Mouse (Mus musculus) urinary bladder, adult 2 months (tissue): ENCODE measurements around the gene Hspb1. TPM values are rescaled to one million over a fixed set of nuclear protein-coding genes. Genes with fewer than 3 reads are reported as not detected.

Experiments
- DNase-seq: peaks from one replicate; pipeline ENCODE4 v3.0.0; 2022; ENCODE audit warnings: low spot score
- polyA plus RNA-seq: library from polyadenylated mRNA; depleted of rRNA; stranded (reverse); fragments of >200 nt; gene quantifications from 2 replicates; pipeline ENCODE4 v1.2.3, GENCODE M21; 2012

The Hspb1 gene
- polyA plus RNA-seq, 1 experiment, result 816 TPM

- no peak for DNase-seq
Observed at GRCm38 (mm10) chr5:135911633-135912220, 24.0 kb downstream of the Hspb1 start.

DNA sequence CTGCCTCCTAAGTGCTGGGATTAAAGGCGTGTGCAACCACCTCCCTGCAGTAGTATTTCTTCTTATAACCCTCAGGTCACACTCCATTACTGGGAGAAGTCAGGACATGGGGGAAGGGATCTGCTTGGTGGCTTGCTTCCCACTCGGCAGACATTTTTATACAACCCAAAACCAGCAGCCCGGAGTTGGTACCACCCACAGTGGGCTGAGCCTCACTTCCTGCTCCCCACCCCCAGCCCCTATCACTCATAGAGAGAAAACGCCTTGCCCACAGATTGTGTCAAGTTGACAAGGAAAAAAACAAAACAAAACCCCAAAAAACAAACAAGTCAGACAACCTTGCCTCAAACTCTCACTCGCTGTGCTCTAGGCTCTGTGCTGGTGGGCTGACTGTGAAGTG, 25.5 kb downstream of the Hspb1 start:
- DNase-seq, result no peak

GRCm38 (mm10) chr5:135914156-135914555, 26.4 kb downstream of the Hspb1 start:
- no peak for DNase-seq

- no peak for DNase-seq
Observed at GRCm38 (mm10) chr5:135916051-135916565, 28.4 kb downstream of the Hspb1 start.

GRCm38 (mm10) chr5:135916601-135917000, 28.9 kb downstream of the Hspb1 start:
- no peak for DNase-seq

DNA sequence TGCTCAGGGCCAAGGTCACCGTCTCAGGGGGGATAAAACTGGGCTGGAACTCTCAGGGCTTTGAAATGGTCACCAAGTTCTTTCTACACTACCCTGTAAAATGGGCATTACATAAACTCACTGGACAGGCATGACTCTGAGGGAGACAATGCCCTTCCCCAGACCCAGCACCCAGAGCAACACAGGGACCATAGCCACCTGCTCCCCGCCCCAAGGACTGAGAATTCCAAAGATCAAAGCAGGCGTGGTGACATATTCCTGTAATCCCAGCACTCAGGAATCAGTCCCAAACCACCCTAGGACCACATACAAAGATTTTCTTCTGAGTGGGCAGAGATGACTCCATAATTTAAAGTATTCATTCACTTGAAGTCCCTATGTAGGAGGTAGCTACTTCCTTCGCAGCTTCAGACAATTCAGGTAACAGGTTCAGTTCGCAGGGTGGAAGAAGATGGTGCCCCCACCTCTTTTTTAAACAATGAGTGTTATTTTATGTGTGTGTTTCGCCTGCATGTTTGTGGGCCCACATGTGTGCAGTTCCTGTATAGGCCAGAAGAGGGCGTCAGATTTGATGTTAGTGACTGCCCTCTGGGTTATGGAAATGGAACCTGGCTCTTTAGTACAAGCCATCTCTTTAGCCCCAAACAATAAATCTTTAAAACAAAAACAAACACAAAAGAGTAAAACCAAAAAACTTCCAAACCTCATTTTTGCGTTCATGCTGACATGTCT, 29.8 kb downstream of the Hspb1 start:
- DNase-seq, result no peak

- no peak for DNase-seq
Observed at GRCm38 (mm10) chr5:135918059-135918437, 30.3 kb downstream of the Hspb1 start.

GRCm38 (mm10) chr5:135918593-135918992, 30.9 kb downstream of the Hspb1 start:
- no peak for DNase-seq

DNA sequence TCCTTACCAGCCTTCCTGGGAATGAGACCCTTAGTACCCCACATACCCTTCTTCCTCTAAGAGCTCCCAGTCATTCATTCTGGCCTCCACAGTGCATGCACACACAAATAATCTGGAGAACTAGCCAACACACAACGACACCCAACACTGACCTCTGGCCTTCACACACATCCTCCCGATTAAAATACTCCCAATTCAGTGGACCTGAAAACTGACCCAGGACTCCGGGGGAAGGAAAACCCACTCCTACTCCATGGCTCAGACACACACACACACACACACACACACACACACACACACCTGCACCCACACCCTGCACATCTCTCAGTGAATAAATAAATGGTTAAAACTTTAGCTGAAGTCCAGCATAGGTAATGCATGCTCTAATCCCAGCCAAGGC, 32.2 kb downstream of the Hspb1 start:
- no peak for DNase-seq

GRCm38 (mm10) chr5:135923901-135924300, 36.2 kb downstream of the Hspb1 start:
- DNase-seq, result no peak

DNA sequence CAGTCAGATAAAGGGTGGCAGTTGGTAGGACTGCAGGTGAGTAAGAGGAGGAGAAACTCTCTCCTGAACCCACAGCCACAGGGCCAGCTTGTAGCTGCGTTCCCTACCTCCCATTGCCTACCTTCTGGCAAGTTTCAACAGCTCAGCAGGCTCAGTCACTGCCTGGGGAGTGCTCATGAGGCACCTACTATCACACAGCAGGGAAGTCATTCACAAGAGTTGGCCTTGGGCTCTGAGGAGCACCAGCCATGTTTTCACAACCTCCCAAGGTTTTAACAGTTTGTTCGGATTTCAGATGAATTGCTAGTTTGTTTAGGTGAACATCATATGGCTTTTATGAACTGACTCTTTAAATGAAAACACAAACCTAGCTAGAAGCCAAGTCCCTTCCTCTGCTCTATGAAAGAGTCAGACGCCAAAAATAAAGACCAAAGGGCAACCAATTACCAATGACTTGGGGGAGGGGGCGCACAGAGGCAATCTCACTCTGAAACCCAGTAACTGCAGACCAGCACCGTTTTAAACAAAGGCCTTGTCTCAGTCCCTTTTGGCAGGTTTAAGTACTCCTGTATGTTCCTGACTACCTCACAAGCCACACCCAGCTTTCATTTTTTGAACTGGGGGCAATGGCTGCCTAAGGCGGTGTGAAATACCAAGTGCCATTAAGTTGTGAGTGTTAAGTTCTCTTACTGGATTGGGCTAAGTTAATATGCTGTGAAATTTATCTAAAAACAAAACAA, 42.1 kb downstream of the Hspb1 start:
- no peak for DNase-seq

DNA sequence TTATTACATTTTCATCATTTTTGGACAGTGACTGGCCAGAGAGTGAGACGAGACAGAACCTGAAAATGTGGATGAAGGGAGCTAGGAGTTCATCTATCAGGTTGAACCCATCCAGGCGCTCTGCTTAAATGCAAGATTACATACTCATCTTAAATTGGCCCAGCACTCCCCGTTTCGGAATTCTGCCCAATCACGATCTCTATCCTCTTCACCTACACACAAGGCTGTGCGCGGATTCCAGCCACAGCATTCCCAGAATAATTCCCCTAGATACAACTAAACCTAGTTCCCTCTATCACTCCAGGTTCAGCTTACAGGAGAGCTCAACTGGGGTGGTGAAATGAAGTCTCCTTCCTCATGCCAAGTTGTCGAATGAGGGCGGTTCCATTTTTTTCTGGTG, 43.8 kb downstream of the Hspb1 start:
- DNase-seq, result no peak

DNA sequence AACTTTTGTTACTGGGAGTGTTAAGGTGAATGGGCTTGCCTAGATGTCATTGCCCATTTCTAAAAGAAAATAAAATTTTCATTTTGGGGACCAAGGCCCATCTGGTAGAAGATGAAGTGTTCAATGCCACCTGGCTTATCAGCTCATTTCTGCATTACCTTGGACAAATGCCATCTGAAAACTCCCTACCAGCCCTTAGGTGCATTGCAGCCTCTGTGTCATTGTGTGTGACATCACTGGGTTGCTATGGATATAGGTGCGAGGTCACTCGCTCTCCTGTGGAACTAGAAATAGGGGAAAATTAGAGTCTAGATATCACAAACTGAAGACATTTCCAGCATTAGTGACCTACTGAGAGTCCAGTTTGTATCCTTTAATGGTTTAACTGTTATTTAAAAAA, 44.6 kb downstream of the Hspb1 start:
- DNase-seq, result no peak

- DNase-seq, result no peak
Observed at GRCm38 (mm10) chr5:135933222-135933899, 45.6 kb downstream of the Hspb1 start.

- DNase-seq, result no peak
Observed at GRCm38 (mm10) chr5:135933900-135934441, 46.3 kb downstream of the Hspb1 start.

DNA sequence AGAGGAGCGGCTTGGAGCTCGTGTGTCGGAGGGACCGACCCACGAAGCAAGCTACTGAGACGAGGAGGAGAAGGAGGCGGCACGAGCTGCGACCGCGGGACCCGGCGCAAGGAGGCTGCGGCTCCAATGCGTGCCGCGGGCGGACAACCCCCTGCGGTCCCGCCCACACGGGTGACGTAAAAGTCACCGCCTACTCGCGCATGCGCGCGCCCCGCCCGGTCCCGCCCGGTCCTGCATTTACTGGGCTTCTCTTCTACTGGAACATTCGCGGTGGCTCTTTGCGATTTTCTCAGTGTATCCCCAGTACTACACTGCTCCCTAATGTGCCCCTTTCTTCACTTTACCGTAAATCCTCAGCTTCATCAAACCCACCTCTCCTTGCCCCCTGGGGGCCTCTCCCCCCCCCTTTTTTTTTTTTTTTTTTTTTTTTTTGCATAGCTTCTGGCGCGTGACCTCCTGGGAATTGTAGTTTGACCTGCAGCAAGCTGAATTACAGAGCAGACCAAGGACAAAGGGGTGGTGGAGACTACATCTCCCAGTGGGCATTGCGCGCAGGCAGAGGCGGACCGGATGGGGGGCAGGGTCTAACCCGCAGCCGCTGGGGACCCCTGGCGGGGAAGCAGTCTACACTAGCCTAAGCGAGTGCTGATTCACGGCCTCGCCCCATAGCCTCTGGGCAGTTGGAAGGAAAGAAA, 46.9 kb downstream of the Hspb1 start, which contains the start of gene Ywhag:
Gene Ywhag, minus strand, starts transcription at position 136 of the 695 bp plus-strand sequence.
- peak; percentile 99 for DNase-seq

DNA sequence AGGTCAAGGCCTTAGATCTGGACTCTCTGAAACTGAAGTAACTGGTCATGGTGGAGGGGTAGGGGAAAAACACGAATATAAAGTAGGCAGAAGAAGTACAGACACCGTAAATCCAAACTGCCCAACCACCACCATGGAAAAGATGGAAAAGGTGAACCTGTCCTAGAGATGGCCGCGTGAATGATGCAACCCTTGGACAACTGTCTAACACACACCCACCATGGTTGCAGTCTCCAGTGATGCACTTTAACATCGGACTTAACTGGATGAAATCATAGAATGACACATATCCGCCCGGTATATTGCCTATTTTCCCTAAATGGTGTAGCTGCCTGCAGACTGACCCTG, 47.4 kb downstream of the Hspb1 start:
- no peak for DNase-seq

- DNase-seq, result no peak
Observed at GRCm38 (mm10) chr5:135935641-135936190, 48.0 kb downstream of the Hspb1 start.
